Mouse (Mus musculus) MEL (cell line): Measurements from ENCODE around the gene Cul9. TPM values are rescaled to one million over a fixed set of nuclear protein-coding genes. Genes with fewer than 3 reads are reported as not detected.

ENCODE experiments used
- DNase-seq: peaks from one replicate; pipeline ENCODE4 v3.0.0; 2011; ENCODE audit warnings: low read depth, low spot score
- H3K27ac ChIP-seq: 2 replicates; pipeline ENCODE4 v1.5.1; 2012; ENCODE audit warnings: low read depth, mild to moderate bottlenecking, control low read depth, low read length, moderate library complexity; ENCODE audit not compliant: control insufficient read depth
- H3K27me3 ChIP-seq, 2 experiments: fragments of 150-350 bp in 1 of 2; sonication (generic) in 1 of 2; 2 replicates each; pipeline ENCODE4 v1.6.1; 2012; ENCODE audit warnings: low read length in 2 of 2, mild to moderate bottlenecking in 2 of 2, improper control_type of control experiment in 1 of 2, moderate library complexity in 1 of 2; ENCODE audit not compliant: insufficient read depth in 2 of 2, control insufficient read depth in 1 of 2
- H3K36me3 ChIP-seq, 2 experiments: 2 replicates each; pipeline ENCODE4 v1.6.1; 2012 to 2014; ENCODE audit warnings: low read length in 2 of 2, improper control_type of control experiment in 1 of 2, inconsistent platforms in 1 of 2, mild to moderate bottlenecking in 1 of 2; ENCODE audit not compliant: insufficient read depth in 2 of 2, control insufficient read depth in 1 of 2
- H3K4me1 ChIP-seq, 2 experiments: fragments of 150-350 bp in 1 of 2; sonication (generic) in 1 of 2; 2 replicates each; pipeline ENCODE4 v1.6.1; 2012; ENCODE audit warnings: low read length in 2 of 2, improper control_type of control experiment in 1 of 2, mild to moderate bottlenecking in 1 of 2; ENCODE audit not compliant: insufficient read depth in 2 of 2, control insufficient read depth in 1 of 2
- H3K4me3 ChIP-seq, 2 experiments: fragments of 150-350 bp in 1 of 2; sonication (generic) in 1 of 2; 2 replicates each; pipeline ENCODE4 v1.5.1; 2012; ENCODE audit warnings: low read depth in 2 of 2, low read length in 2 of 2, mild to moderate bottlenecking in 2 of 2, moderate library complexity in 2 of 2, control low read depth in 1 of 2, improper control_type of control experiment in 1 of 2; ENCODE audit not compliant: control insufficient read depth in 1 of 2, insufficient read depth in 1 of 2
- H3K79me2 ChIP-seq: 2 replicates; pipeline ENCODE4 v1.6.1; 2012; ENCODE audit warnings: mild to moderate bottlenecking, low read length, moderate library complexity; ENCODE audit not compliant: control insufficient read depth, poor library complexity, insufficient read depth
- H3K9ac ChIP-seq: 2 replicates; pipeline ENCODE4 v1.6.1; 2012; ENCODE audit warnings: low read depth, mild to moderate bottlenecking, control low read depth, low read length, moderate library complexity; ENCODE audit not compliant: control insufficient read depth, poor library complexity, severe bottlenecking
- H3K9me3 ChIP-seq: fragments of 150-350 bp; sonication (generic); replicated peaks from 2 replicates; pipeline ENCODE4 v1.6.1; 2012; ENCODE audit warnings: mild to moderate bottlenecking, low read length, improper control_type of control experiment, moderate library complexity; ENCODE audit not compliant: insufficient read depth
- CHD1 ChIP-seq: IDR thresholded peaks from 2 replicates; pipeline ENCODE4 v1.6.1; 2012; ENCODE audit warnings: low read depth, mild to moderate bottlenecking, inconsistent platforms, low read length, improper control_type of control experiment
- CTCF ChIP-seq, 3 experiments: IDR thresholded peaks in 2 of 3; conservative IDR thresholded peaks in 1 of 3; 2 replicates each; pipeline ENCODE4 v1.5.1; 2011 to 2012; ENCODE audit warnings: low read length in 3 of 3, low read depth in 2 of 3, mild to moderate bottlenecking in 2 of 3, improper control_type of control experiment in 1 of 3, inconsistent platforms in 1 of 3, mixed read lengths in 1 of 3, moderate library complexity in 1 of 3; ENCODE audit not compliant: control insufficient read depth in 1 of 3, insufficient read depth in 1 of 3, poor library complexity in 1 of 3, severe bottlenecking in 1 of 3
- ELF1 ChIP-seq: IDR thresholded peaks from 2 replicates; pipeline ENCODE4 v1.6.1; 2014; ENCODE audit warnings: low read depth, mild to moderate bottlenecking, inconsistent platforms, low read length, improper control_type of control experiment, moderate library complexity
- ETS1 ChIP-seq: IDR thresholded peaks from 2 replicates; pipeline ENCODE4 v1.6.1; 2012; ENCODE audit warnings: low read depth, mild to moderate bottlenecking, inconsistent platforms, low read length, improper control_type of control experiment, moderate library complexity
- GABPA ChIP-seq: IDR thresholded peaks from 2 replicates; pipeline ENCODE4 v1.6.1; 2012; ENCODE audit warnings: low read depth, mild to moderate bottlenecking, inconsistent platforms, low read length, improper control_type of control experiment, moderate library complexity
- GATA1 ChIP-seq: IDR thresholded peaks from 2 replicates; pipeline ENCODE4 v1.6.1; 2011; ENCODE audit warnings: low read depth, low read length, improper control_type of control experiment
- KAT2A ChIP-seq: conservative IDR thresholded peaks from 2 replicates; pipeline ENCODE4 v1.6.1; 2012; ENCODE audit warnings: low read depth, low read length, improper control_type of control experiment, inconsistent platforms
- MAFK ChIP-seq: IDR thresholded peaks from 2 replicates; pipeline ENCODE4 v1.6.1; 2011; ENCODE audit warnings: low read depth, mild to moderate bottlenecking, low read length, improper control_type of control experiment, borderline replicate concordance
- MEF2A ChIP-seq: IDR thresholded peaks from 2 replicates; pipeline ENCODE4 v1.6.1; 2014; ENCODE audit warnings: low read depth, mild to moderate bottlenecking, inconsistent platforms, low read length, improper control_type of control experiment; ENCODE audit not compliant: poor library complexity, insufficient replicate concordance, severe bottlenecking; ENCODE audit errors: extremely low read depth
- MYC ChIP-seq: IDR thresholded peaks from 2 replicates; pipeline ENCODE4 v1.6.1; 2011; ENCODE audit warnings: low read depth, mild to moderate bottlenecking, low read length, improper control_type of control experiment, moderate library complexity
- NELFE ChIP-seq: IDR thresholded peaks from 2 replicates; pipeline ENCODE4 v1.6.1; 2011; ENCODE audit warnings: low read depth, low read length, improper control_type of control experiment
- POLR2A ChIP-seq, 2 experiments: IDR thresholded peaks; 2 replicates each; pipeline ENCODE4 v1.6.1; 2011 to 2012; ENCODE audit warnings: low read length in 2 of 2, mild to moderate bottlenecking in 2 of 2, control low read depth in 1 of 2, improper control_type of control experiment in 1 of 2, low read depth in 1 of 2, moderate library complexity in 1 of 2; ENCODE audit not compliant: control insufficient read depth in 1 of 2, insufficient read depth in 1 of 2, poor library complexity in 1 of 2
- RAD21 ChIP-seq: IDR thresholded peaks from 2 replicates; pipeline ENCODE4 v1.6.1; 2011; ENCODE audit warnings: mild to moderate bottlenecking, low read depth, low read length, improper control_type of control experiment
- SIN3A ChIP-seq: IDR thresholded peaks from 2 replicates; pipeline ENCODE4 v1.6.1; 2012; ENCODE audit warnings: low read length, improper control_type of control experiment, inconsistent platforms
- SMC3 ChIP-seq: IDR thresholded peaks from 2 replicates; pipeline ENCODE4 v1.6.1; 2011; ENCODE audit warnings: low read depth, low read length, improper control_type of control experiment
- TAL1 ChIP-seq: IDR thresholded peaks from 2 replicates; pipeline ENCODE4 v1.6.1; 2012; ENCODE audit warnings: mild to moderate bottlenecking, inconsistent platforms, low read length, moderate library complexity, mixed read lengths
- TBP ChIP-seq: IDR thresholded peaks from 2 replicates; pipeline ENCODE4 v1.8.0; 2011; ENCODE audit warnings: low read depth, low read length, improper control_type of control experiment
- USF2 ChIP-seq, 2 experiments: IDR thresholded peaks; 2 replicates each; pipeline ENCODE4 v1.6.1; 2011 to 2012; ENCODE audit warnings: improper control_type of control experiment in 2 of 2, low read length in 2 of 2, borderline replicate concordance in 1 of 2, inconsistent platforms in 1 of 2, low read depth in 1 of 2, mild to moderate bottlenecking in 1 of 2; ENCODE audit not compliant: insufficient read depth in 1 of 2
- ZC3H11A ChIP-seq: IDR thresholded peaks from 2 replicates; pipeline ENCODE4 v1.6.1; 2012; ENCODE audit warnings: low read depth, mild to moderate bottlenecking, inconsistent platforms, low read length, improper control_type of control experiment
- ZMIZ1 ChIP-seq: IDR thresholded peaks from 2 replicates; pipeline ENCODE4 v1.6.1; 2012; ENCODE audit warnings: low read depth, mild to moderate bottlenecking, inconsistent platforms, low read length, improper control_type of control experiment, moderate library complexity
- ZNF384 ChIP-seq: IDR thresholded peaks from 2 replicates; pipeline ENCODE4 v1.6.1; 2012; ENCODE audit warnings: low read depth, mild to moderate bottlenecking, inconsistent platforms, low read length, improper control_type of control experiment
- polyA plus RNA-seq, 2 experiments: library from polyadenylated mRNA; stranded (reverse) in 1 of 2; unstranded in 1 of 2; fragments of >175 nt in 1 of 2; fragments of >200 nt in 1 of 2; gene quantifications; 2 replicates each; pipeline versions ENCODE4 v1.2.1 to v1.2.4; 2012; ENCODE audit warnings: low replicate concordance in 2 of 2, low read depth in 1 of 2; ENCODE audit not compliant: insufficient read length in 2 of 2, insufficient read depth in 1 of 2, missing spikeins in 1 of 2
- total RNA-seq: library from RNA; depleted of rRNA; stranded (reverse); fragments of 300-350 nt; gene quantifications from 2 replicates; pipeline ENCODE4 v1.2.3, GENCODE M21; 2012

Gene Cul9
- total and polyA plus RNA-seq, 3 experiments: 3.6 to 10.7 TPM; not detected in 1

DNA sequence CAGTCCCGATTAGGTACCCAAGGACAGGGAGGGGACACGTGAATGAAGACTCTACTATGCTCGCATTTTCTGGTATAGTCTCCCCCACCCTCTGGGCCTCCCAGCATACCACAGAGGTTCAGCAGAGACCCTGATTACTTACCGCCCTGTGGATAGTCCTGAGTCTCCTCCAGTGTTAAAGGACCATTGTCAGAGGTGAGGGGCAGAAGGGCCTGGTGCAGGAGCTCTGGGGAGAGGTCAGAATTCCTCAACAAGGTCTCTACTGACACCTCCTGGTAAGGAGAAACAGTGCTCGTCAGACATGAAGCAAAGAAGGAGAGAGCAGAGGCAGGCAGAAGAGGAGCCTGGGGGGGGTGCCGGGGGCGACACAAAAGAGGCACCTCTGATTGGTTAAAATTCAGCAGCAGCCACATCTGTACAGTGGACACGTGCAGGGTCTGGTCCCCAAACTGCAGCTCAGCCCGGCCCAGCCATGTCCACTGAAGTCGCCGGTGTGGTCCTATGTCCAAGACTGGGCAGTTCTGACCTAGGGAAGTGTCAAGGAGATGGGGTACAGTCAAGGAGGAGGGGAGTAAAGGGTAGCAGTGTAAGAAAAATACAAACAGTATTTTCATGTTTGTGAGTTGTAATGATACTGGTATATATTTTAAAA, 35.0 kb downstream of the Cul9 start:
- DNase-seq: no peak
- Histone ChIP-seq H3K79me2 (no peaks in the 10 kb centered on the region), H3K4me1 (0 out of 4 replicates have a peak, but pooled peaks cover 0 to 3% of the 10 kb centered on the region in 2 experiments), H3K27ac (no peak overlapping the region), H3K9me3 (no peaks in the 10 kb centered on the region), H3K27me3 (no peaks in the 10 kb centered on the region), H3K36me3 (no peaks in the 10 kb centered on the region), H3K9ac (no peak overlapping the region), H3K4me3 (no peak overlapping the region)
- TF ChIP-seq ZC3H11A: no peak
- TF ChIP-seq GATA1: no peak
- TF ChIP-seq ELF1: no peak
- TF ChIP-seq ZNF384: no peak
- no peak for TF ChIP-seq POLR2A (IDR thresholded peaks at IDR 0.05; ENCODE audit: control insufficient read depth in 1 of 2, insufficient read depth in 1 of 2, low read depth in 1 of 2, low read length in 2 of 2, poor library complexity in 1 of 2)
- TF ChIP-seq MYC: no peak
- TF ChIP-seq TBP: no peak
- no peak for TF ChIP-seq USF2 (IDR thresholded peaks at IDR 0.05; ENCODE audit: borderline replicate concordance in 1 of 2, insufficient read depth in 1 of 2, low read depth in 1 of 2, low read length in 2 of 2)
- TF ChIP-seq NELFE: no peak
- no peak for TF ChIP-seq GABPA
- TF ChIP-seq RAD21: peak; percentile 51
- TF ChIP-seq SMC3: peak; percentile 33; the same call in 1 of the 2 replicates
- peak; percentile 5 to 53 (median 25); a peak in 3 of 6 replicates for TF ChIP-seq CTCF (IDR thresholded peaks at IDR 0.05 in 2 of 3, conservative IDR thresholded peaks at IDR 0.05 in 1 of 3; ENCODE audit: control insufficient read depth in 1 of 3, insufficient read depth in 1 of 3, low read depth in 2 of 3, low read length in 3 of 3, poor library complexity in 1 of 3, severe bottlenecking in 1 of 3)

DNA sequence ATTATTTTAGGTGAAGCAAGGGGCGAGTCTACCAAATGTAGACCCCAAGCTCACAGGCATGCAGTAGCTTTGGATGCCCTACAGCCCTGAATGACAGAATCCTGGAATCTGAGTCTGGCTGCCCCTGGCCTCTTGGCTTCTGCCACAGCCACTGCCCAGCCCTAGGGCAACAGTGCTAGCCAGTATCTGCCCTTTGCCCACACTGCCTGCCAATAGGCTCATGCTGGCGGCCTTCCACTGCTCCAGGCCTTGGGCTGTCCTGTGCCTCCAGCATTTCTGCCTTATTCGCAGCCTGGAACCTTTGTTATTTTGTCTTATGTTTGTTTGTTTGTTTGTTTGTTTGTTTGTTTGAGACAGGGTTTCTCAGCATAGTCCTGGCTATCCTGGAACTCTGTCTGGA, 40.6 kb downstream of the Cul9 start:
- no peak for DNase-seq
- TF ChIP-seq KAT2A: no peak
- TF ChIP-seq CHD1: no peak
- no peak for TF ChIP-seq MAFK
- TF ChIP-seq MEF2A: no peak
- no peak for TF ChIP-seq MYC
- no peak for TF ChIP-seq ZC3H11A
- TF ChIP-seq SIN3A: no peak
- no peak for TF ChIP-seq ELF1
- TF ChIP-seq TAL1: no peak
- no peak for TF ChIP-seq ZMIZ1
- no peak for TF ChIP-seq ETS1

More for the DNA sequence above, 40.6 kb downstream of the Cul9 start:
- Histone ChIP-seq H3K27me3 (no peaks in the 10 kb centered on the region), H3K79me2 (no peaks in the 10 kb centered on the region), H3K36me3 (no peaks in the 10 kb centered on the region), H3K4me3 (no peak overlapping the region), H3K27ac (no peak overlapping the region), H3K9ac (no peak overlapping the region), H3K4me1 (0 out of 4 replicates have a peak, but pooled peaks cover 0 to 3% of the 10 kb centered on the region in 2 experiments), H3K9me3 (no peaks in the 10 kb centered on the region)
